Mouse (Mus musculus): ENCODE data around the gene Npdc1. TPM values are rescaled to one million over a fixed set of nuclear protein-coding genes. Genes with fewer than 3 reads are reported as not detected.

The Npdc1 gene
- total and polyA plus RNA-seq, 3 experiments: not detected

DNA sequence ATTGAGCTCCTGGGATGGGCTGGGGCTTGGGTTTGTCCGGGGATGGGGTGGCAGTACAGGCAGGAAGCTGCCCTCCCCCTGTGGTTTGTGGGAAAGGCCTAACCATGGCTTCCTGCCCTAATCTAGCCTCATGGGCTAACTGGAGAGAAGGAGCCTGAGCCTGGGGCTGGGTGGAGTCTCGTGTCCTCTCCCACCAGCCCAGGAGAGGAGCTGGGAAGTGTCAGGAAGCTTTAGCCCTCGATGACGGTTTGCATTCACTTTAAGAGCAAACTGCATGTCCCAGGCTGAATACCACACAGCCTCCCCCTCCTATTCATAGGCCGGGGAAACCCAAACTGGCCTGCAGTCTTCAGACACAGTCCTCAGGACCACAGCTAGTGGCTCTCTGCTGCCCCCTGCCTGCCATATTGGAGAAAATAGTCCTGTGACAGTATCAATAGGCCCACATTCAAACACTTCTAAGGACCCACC is 27.6 kb downstream of the Npdc1 start:
- TF ChIP-seq E2F4 (IDR thresholded peaks at IDR 0.05; ENCODE audit: borderline replicate concordance, low read depth, low read length) (no peak), EP300 (IDR thresholded peaks at IDR 0.05; ENCODE audit: low read depth in 1 of 2, low read length in 2 of 2) (peak in 1 of 2 experiments; percentile 17; a peak in 1 of 4 replicates), SIN3A (IDR thresholded peaks at IDR 0.05; ENCODE audit: low read length) (peak; percentile 32; the same call in 1 of the 2 replicates), MXI1 (IDR thresholded peaks at IDR 0.05; ENCODE audit: low read depth, low read length) (no peak), CHD1 (IDR thresholded peaks at IDR 0.05; ENCODE audit: low read depth, low read length) (no peak), USF2 (IDR thresholded peaks at IDR 0.05; ENCODE audit: borderline replicate concordance in 1 of 2, insufficient read depth in 1 of 2, low read depth in 1 of 2, low read length in 2 of 2) (no peak), RAD21 (IDR thresholded peaks at IDR 0.05; ENCODE audit: low read depth, low read length) (peak; percentile 39), NELFE (IDR thresholded peaks at IDR 0.05; ENCODE audit: low read depth, low read length) (no peak), MAFK (IDR thresholded peaks at IDR 0.05; ENCODE audit: borderline replicate concordance, low read depth, low read length) (no peak), HCFC1 (IDR thresholded peaks at IDR 0.05; ENCODE audit: low read depth, low read length) (peak; percentile 39; the same call in 1 of the 2 replicates), POLR2A (IDR thresholded peaks at IDR 0.05; ENCODE audit: control insufficient read depth in 1 of 2, insufficient read depth in 1 of 2, low read depth in 1 of 2, low read length in 2 of 2, poor library complexity in 1 of 2) (peak; percentile 27 to 52; a peak in 1 of 4 replicates), SMC3 (IDR thresholded peaks at IDR 0.05; ENCODE audit: low read depth, low read length) (0 out of 2 replicates have a peak, but pooled peaks have one; percentile 18), GATA1 (IDR thresholded peaks at IDR 0.05; ENCODE audit: low read depth, low read length) (no peak), UBTF (IDR thresholded peaks at IDR 0.05; ENCODE audit: borderline replicate concordance, insufficient read depth, low read depth, low read length) (no peak), BHLHE40 (IDR thresholded peaks at IDR 0.05; ENCODE audit: borderline replicate concordance, low read depth, low read length) (0 out of 2 replicates have a peak, but pooled peaks have one; percentile 16), ZC3H11A (IDR thresholded peaks at IDR 0.05; ENCODE audit: low read depth, low read length) (no peak), TCF12 (IDR thresholded peaks at IDR 0.05; ENCODE audit: low read depth, low read length) (no peak), KAT2A (conservative IDR thresholded peaks at IDR 0.05; ENCODE audit: low read depth, low read length) (no peak), RCOR1 (IDR thresholded peaks at IDR 0.05; ENCODE audit: low read depth, low read length) (0 out of 2 replicates have a peak, but pooled peaks have one; percentile 16), CTCF (IDR thresholded peaks at IDR 0.05 in 2 of 3, conservative IDR thresholded peaks at IDR 0.05 in 1 of 3; ENCODE audit: control insufficient read depth in 1 of 3, insufficient read depth in 1 of 3, low read depth in 2 of 3, low read length in 3 of 3, poor library complexity in 1 of 3, severe bottlenecking in 1 of 3) (peak; percentile 54 to 78 (median 76)), MYC (IDR thresholded peaks at IDR 0.05; ENCODE audit: low read depth, low read length) (0 out of 2 replicates have a peak, but pooled peaks have one; percentile 29)
- H3K4me1 ChIP-seq (ENCODE audit: control insufficient read depth in 1 of 2, insufficient read depth in 2 of 2, low read length in 2 of 2): peaks cover 13 to 34% of the 10 kb centered on the region in 2 experiments
- H3K27me3 ChIP-seq (ENCODE audit: control insufficient read depth in 1 of 2, insufficient read depth in 2 of 2, low read length in 2 of 2): no peaks in the 10 kb centered on the region
- no peaks in the 10 kb centered on the region for H3K9me3 ChIP-seq (replicated peaks; ENCODE audit: insufficient read depth, low read length)
- H3K9ac ChIP-seq (ENCODE audit: control insufficient read depth, low read depth, low read length, poor library complexity, severe bottlenecking): peak overlapping the region; percentile 65
- peaks cover 2% of the 10 kb centered on the region; the same call in 1 of the 2 replicates for H3K79me2 ChIP-seq (ENCODE audit: control insufficient read depth, insufficient read depth, low read length, poor library complexity)
- peak overlapping the region; percentile 55 for H3K27ac ChIP-seq (ENCODE audit: control insufficient read depth, low read depth, low read length)
- H3K4me3 ChIP-seq (ENCODE audit: control insufficient read depth in 1 of 2, insufficient read depth in 1 of 2, low read depth in 2 of 2, low read length in 2 of 2): peak overlapping the region in 1 of 2 experiments; percentile 13; a peak in 1 of 4 replicates
- DNase-seq (ENCODE audit: low read depth, low spot score): peak; percentile 88
- H3K36me3 ChIP-seq (ENCODE audit: control insufficient read depth in 1 of 2, insufficient read depth in 2 of 2, low read length in 2 of 2): peaks cover 0 to 11% of the 10 kb centered on the region in 2 experiments; a peak in 2 of 4 replicates
